Mouse (Mus musculus): Measurements from ENCODE around the gene Fgf12.

- TF ChIP-seq POLR2A (IDR thresholded peaks at IDR 0.05; ENCODE audit: low read depth, low read length), result no peak
- no peak for TF ChIP-seq CTCF (IDR thresholded peaks at IDR 0.05; ENCODE audit: borderline replicate concordance, insufficient read depth, low read length)
Measured at GRCm38 (mm10) chr16:28127006-28127405, 625.9 kb downstream of the Fgf12 start.
